Mouse (Mus musculus) heart, postnatal 10 days (tissue): ENCODE data around the gene Wdr60. TPM values are rescaled to one million over a fixed set of nuclear protein-coding genes. Genes with fewer than 3 reads are reported as not detected.
"Not testable (repeated sequence)": the region's sequence is repeated elsewhere in the genome, so short reads cannot be mapped to it uniquely, and the experiment has no call there.

Experiments
- DNase-seq, 2 experiments: peaks; one replicate each; pipeline ENCODE4 v3.0.0; 2021
- intact Hi-C: fragments of 180-260 bp; cut with DNase I; formaldehyde crosslinking; loops from one replicate; pipeline ENCODE4 v1.15.1; 2025
- total RNA-seq, 2 experiments: library from RNA; stranded (reverse); gene quantifications; 2 replicates each; pipeline ENCODE4 v1.2.3; 2021

Gene Wdr60
- 1 to 10 TPM; 2.6 to 3.3 TPM for total RNA-seq

DNA sequence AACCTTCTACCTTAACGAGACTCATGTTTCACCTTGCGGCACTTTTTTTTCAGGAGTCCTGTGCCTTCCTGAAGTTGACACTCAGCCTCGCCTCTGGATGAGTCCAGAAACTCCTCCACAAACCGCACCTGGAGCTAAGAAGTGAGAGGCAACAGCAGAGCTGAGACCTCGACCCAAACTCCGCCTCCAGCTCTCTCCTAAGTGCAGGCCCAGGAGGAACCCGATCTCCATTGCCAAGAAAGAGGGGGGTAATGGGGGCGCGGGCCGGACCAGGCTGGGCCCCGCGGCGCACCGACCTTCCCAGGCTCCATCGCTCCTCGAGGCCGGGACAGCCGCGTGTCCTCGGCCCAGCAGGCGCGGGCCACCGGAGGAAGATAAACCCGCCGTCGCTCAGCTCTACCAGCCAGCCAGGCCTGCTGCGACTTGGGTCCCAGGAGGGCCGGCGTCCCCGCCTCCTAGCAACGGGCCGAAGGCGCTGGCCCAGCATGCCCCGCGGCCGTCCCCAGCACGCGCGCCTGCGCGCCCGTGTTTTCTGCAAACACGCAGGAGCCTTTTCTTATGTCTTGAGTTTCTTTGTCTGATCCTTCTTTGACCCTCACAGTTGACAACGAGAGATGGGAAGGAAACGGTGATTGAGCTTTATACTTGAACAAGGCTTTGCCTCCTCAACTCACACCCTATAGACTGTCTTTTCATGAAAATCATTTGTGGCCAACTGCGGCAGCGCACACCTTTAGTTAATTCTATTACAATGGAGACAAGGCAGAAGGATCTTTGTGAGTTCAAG lies at the start of gene Wdr60:
Gene Wdr60, minus strand, starts transcription at position 468 of the 787 bp plus-strand sequence.
- DNase-seq = peak; percentile 90
- intact Hi-C loops = loop anchor here (5.0 kb wide), 1 partner anchor 140 kb away; no protein-coding TSS in a partner anchor

DNA sequence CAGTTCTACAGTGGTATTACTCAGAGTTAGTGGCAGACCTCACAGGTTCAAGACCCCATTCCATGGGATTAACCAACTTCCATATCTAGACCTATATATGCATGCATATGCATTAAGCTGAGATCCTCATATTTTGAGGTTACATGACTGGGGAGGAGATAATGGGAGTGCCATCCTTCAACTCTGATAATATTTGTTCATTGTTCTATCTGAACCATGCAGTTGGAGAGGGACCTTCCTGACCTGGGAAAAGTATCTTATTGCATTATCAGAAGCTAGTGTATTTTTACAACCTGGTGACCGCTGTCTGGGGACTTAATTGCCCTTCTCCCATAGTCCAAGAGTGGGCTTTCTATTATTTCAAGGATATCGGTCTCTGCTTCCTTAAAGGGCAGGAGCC lies 45.8 kb upstream of the Wdr60 start:
- no peak for DNase-seq
- intact Hi-C loops = no loop called here

DNA sequence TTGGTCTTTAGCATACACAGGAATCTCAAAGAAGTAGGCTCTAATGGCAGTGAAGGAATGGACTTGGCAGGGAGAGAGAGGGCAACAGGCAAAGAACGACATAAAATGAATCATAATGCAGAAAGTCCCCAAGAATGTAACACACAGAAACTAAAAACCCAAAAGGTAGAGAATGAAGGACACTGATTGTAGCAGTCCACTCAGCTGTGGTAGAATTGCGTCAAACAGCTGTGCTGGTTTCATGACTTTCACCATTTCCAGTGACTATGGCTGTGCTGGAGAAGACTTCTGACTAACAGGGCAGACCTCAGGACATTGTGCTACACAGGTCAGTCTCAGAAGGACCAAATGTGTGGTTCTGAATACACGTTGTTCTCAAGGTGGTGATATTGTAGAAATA lies 45.0 kb upstream of the Wdr60 start:
- no peak for DNase-seq
- intact Hi-C loops = no loop called here

DNA sequence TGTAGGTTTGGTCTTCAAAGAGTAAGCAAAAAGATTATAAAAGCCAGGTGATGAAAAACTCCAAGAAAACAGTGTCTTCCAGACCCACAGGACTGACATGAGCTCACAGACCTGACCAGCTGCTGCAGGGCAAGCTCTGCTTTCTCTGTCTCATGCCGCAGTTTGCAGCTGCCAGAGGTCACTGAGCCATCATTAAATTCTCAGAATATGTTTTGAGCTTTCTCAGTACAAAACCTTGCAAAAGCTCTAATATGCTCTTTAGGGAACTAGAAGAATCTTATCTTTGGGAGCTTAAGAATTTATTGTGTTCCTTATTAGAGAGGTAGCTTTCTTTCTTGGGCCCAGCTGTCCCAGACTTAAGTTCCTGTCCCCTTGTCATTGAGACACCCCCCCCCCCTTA lies 43.2 kb upstream of the Wdr60 start:
- peak in 1 of 2 experiments; percentile 26 for DNase-seq
- intact Hi-C loops = no loop called here

DNA sequence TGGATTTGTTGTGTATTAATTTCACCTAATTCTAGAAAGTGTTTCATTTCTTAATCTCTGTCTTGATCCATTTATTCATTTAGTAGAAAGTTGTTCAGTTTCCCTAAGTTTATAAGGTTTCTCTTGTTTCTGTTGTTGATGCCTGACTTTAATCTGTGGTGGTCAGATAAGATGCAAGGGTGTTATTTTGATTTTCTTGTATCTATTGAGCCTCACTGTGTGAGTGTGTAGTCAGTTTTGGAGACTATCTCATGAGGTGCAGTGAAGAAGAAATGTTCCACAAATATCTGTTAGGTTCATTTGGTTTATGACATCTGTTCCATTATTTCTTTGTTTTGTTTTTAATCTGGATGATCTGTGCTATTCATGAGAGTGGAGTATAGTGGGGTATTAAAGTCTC lies 39.4 kb upstream of the Wdr60 start:
- intact Hi-C loops = no loop called here
- no peak for DNase-seq

DNA sequence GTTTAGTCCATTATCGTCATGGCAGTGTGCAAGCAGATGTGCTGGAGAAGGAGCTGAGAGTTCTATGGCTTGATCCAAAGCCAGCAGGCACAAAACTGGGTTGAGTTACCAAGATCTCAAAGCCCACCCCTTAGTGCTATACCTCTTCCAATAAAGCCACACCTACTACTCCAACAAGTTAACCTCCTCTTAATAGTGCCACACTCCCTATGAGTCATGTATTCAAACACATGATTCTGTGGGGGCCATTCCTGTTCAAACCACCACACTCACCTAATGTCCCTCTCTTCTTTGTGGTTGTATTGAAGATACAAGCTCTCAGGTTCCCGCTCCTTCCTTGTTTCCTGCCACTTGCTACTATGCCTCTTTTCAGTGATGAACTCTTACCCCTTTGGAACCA lies 37.1 kb upstream of the Wdr60 start:
- intact Hi-C loops = no loop called here
- no peak for DNase-seq

DNA sequence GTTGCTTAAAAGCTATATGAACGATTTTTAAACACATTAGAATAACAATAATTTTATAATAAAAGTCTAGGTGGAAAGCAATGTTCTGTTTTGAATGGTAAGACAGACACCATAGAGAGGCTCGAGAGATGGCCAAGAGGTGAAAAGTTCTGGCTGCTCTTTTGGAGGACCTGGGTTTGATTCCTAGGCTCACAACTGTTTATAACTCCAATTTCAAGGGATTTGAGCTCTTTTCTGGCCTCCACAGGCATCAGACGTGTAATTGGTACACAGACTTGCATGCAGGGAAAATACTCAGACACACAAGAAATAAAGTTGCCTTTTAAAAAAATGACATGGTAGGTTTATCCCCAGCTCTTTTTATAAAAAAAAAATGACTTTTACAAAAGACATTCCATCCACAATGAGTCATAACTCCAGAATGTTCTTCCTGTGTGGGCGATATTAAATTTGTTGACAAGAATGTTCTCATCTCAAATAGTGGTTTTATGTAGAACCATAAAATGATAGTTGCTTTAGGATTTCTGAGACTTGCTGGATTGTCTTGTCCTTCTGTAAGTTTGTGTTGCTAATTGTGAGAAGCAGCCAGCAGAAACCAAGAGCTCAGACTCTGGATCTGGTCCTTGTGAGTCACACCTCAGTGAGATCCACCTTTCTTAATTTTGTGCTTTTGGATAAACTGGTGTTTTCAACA lies 30.9 kb upstream of the Wdr60 start:
- intact Hi-C loops = no loop called here
- peak in 1 of 2 experiments; percentile 14 for DNase-seq

DNA sequence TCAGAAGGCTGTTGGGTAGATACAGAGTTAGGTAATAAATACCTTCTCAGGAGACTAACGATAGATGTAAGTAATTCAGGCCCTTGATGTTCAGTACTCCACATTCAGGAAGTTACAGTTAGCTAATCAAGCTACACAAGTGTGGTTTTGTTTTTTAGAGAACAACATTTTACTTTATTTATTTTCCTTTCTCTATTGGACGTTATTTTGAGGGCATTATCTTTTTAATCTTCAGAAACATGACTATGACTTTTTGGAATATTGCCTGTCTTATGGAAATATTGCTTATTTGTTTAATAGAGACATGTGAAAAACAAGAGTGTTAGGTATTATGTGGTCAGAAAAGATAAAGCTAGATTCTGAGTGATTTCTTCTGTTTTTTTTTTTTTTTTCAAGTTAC lies 30.4 kb upstream of the Wdr60 start:
- intact Hi-C loops = no loop called here
- DNase-seq = no peak

DNA sequence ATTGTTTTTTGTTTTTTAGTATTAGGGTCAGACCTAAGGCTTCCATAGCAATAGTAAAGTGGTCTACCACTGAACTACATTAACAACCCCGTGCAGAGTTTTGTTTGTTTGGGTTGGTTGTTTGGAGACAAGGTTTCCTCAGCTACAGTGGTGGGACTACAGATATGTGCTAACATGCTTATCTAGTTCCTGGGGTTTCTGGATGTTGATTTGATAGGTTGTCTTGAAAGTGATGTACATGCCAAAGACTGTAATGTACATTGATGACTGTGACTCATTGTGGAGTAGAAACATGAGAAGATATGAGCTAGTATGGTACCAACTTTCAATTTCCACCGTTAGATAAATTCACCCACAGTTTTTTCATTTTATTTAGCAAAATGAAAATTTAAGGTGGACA lies 20.7 kb upstream of the Wdr60 start:
- intact Hi-C loops = loop anchor here (5.0 to 10.0 kb wide), 3 partner anchors 44 to 239 kb away; partner anchors contain the start of gene Zfp386
- no peak for DNase-seq

DNA sequence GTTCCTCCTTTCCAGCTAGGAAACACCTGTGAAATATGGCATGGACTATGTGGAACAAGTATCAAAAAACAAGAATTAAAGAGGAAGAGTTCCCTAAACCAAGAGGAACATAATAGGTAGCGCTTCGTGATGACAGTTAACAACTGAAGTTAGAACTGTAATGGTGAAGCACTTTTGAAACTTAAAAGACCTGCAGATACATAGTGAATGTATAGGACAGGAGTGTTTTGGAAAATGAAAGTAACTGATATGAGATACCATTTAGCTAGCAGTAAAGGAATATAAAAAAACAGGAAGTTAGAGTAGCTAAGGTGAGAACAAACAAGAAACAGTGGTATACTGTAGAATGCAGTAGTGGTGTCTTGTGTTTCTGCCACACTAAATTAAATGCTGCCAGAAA lies 20.0 kb upstream of the Wdr60 start:
- no peak for DNase-seq
- intact Hi-C loops = loop anchor here (5.0 to 10.0 kb wide), 3 partner anchors 44 to 238 kb away; partner anchors contain the start of gene Zfp386

DNA sequence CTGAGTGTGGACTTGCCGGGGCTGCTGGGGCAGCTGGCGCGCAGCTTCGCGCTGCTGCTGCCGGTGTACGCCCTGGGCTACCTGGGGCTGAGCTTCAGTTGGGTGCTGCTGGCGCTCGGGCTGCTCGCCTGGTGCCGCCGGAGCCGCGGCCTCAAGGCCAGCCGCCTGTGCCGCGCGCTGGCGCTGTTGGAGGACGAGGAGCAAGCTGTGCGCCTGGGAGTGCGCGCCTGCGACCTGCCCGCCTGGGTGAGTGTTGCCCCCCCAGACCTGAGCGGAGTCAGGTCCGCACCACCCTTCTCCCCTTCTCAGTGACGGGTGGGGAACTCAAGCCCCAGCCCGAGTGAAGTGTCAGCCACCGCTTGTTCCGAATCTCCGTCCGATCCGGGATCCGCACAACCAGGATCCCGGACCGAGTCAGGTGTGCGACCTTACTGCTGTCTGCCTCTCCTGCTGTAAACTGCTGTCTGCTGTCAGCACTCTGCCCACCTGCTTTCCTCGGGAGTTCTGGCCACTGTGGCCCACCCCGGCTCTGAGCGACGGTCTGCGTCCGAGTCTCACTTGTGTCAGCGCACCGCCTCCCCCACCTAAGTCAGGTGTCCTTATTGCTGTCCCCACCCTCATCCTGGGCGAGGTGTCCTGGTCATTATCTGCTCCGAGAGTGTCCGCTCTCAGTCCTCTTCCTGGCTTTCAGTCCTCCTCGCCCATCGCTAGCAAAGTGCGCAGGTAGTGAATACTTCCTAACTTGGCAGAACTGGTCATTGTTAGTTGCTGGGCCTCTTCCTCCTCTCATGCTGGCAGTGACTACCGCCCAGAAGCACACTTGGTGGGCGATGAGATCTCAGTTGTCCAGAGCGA lies 18.8 kb upstream of the Wdr60 start:
- DNase-seq = peak; percentile 41 to 43
- intact Hi-C loops = loop anchor here (2.0 to 10.0 kb wide), 4 partner anchors 46 to 237 kb away; partner anchors contain the start of genes Ncapg2 and Zfp386

DNA sequence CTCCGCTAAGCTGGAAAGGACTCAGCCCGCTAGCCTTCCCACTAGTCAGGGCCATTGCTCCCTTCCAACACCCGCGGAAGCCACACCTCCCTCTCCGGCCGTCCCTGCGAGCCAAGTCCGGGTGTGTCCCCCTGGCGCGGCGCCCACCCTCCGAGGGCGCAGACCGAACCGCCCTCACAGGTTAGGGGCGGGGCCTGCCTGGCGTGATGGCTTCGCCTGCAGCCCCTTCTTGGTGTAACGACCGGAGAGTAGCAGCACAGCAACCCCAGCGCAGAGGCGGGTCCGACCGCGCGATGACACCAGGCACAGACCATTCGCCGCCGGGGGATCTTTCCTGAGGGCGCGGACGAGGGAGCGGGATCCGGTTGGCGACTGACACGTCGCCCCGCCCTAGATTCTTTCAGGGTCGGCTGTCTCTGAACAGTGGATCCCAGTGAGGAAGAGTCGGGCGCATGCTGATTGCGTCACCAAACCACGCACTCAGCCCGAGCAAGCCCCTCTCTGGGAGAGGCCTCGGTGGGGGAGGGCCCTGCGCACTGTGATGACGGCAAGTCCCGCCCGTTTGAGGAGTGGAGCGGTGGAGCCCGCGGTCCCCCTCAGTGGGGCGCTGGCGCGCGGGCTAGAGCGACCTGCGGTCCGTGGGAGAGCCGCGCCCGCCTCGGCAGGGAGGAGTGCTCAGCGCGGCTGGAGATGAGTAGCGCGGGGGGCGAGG lies 18.0 kb upstream of the Wdr60 start, which contains the start of gene Esyt2:
Gene Esyt2, plus strand, starts transcription at position 544 of the 712 bp plus-strand sequence.
- DNase-seq = peak; percentile 100
- intact Hi-C loops = loop anchor here (2.0 to 10.0 kb wide), 4 partner anchors 46 to 236 kb away; partner anchors contain the start of genes Ncapg2 and Zfp386

DNA sequence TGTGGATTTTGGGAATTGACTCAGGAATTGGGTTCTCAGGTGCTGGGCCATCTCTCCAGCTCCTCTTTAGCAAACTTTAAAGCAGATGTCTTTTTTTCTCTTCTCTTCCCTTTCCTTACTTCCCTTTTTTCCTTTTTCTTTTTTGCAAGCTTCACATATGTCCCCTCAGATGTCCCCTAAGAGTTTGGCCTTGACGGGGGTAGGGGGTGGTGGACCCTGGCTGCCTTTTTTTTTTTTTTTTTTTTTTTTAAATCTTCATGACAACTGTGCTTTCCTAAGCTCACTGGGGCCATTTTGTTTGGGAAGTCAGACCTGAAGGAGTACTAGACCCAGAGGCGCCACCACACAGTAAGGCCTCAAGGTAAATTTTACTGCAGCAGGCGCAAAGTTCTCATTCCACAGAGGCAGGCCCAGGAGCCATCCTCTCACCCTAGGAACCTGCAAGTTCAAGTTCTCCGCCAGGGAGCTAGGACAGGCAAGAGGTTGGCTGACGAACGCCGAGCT lies 17.4 kb upstream of the Wdr60 start:
- intact Hi-C loops = loop anchor here (2.0 to 10.0 kb wide), 4 partner anchors 47 to 235 kb away; partner anchors contain the start of genes Ncapg2 and Zfp386
- no peak for DNase-seq

DNA sequence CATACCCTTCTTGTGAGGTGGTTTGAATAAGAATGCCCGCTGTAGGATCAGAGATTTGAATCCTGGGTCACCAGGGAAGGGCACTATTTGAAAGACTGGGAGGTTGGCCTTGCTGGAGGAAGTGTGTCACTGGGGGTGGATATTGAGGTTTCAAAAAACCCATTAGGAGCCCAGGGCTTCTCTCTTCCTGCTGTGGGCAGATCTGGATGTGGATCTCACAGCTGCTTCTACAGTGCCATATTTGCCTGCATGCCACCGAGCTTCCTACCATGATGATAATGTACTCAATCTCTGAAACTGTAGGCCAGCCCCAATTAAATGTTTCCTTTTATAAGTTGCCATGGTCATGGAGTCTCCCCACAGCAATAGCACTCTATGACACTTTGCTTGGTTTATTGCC lies 16.4 kb upstream of the Wdr60 start:
- intact Hi-C loops = loop anchor here (2.0 kb wide), 1 partner anchor 14 kb away; no protein-coding TSS in a partner anchor
- DNase-seq = no peak

DNA sequence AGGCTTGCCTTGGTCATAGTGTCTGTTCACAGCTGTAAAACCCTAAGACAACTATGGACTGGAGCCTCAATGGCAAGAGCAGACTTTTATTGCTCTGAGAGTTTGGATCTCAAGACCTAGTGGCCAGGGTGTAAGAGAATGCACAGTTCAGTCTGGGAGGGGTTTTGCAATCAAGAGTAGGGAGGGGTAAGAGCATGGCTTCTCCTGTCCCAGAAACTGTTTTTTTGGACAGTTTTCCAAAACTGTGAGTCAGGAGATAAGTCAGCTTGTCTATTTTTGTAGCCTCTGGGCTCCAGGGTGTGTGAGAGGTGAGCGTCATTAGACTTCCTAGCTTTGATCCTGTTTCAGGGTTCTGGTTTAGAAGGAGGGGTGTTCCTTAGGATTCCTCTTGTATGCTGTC lies 15.7 kb upstream of the Wdr60 start:
- intact Hi-C loops = loop anchor here (2.0 kb wide), 1 partner anchor 14 kb away; no protein-coding TSS in a partner anchor

DNA sequence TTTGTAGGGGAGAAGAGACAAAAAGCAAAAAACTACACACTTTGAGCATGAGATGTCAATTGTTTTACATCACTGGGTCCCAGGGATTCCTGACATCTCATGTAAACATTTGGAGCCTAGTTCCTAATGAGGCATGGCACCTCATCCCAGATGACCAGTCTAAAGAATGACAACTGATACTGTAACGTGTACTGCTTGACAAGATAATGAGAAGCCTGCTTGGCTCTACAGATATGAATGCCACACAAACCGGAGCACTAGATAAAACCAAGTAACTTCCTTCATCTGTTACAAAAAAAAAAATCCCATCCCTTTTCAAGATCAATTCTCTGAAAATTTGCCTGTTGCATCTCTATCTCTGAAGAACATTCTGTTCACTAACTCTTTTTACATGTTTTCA lies 14.1 kb upstream of the Wdr60 start:
- intact Hi-C loops = no loop called here
- DNase-seq = no peak

More for the DNA sequence above, 15.7 kb upstream of the Wdr60 start:
- DNase-seq = no peak

DNA sequence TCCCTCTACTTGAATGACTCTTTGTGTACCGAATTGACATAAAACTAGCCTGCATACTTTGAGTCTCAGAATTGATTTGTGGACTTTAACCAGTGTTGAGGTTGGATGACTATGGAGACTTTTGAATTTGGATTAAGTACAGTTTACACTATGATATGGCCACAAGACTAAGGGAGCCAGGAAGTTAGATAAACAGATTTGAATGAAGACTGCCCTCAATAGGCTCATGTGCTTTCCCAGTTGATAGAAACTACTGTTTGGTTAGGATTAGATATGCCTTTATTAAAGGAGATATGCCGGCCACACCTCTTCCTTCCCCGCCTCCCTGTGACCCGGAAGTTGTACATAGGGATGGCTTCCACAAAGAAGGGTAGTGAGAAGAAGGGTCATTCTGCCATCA lies 12.8 kb upstream of the Wdr60 start:
- intact Hi-C loops = no loop called here

DNA sequence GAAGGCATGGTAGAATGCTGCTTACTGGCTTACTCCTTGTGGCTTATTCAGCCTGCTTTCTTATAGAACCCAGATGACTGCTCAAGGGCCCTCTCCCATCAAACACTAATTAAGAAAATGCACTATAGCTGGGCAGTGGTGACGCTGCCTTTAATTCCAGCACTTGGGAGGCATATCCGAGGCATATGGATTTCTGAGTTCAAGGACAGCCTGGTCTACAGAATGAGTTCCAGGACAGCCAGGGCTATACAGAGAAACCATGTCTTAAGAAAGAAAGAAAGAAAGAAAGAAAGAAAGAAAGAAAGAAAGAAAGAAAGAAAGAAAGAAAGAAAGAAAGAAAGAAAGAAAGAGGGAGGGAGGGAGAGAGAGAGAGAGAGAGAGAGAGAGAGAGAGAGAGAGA lies 12.3 kb upstream of the Wdr60 start, which contains the start of gene Gm11027:
Gene Gm11027, plus strand, starts transcription at position 301 of the 400 bp plus-strand sequence.
- intact Hi-C loops, DNase-seq: not testable (repeated sequence)

More for the DNA sequence above, 12.8 kb upstream of the Wdr60 start:
- no peak for DNase-seq

DNA sequence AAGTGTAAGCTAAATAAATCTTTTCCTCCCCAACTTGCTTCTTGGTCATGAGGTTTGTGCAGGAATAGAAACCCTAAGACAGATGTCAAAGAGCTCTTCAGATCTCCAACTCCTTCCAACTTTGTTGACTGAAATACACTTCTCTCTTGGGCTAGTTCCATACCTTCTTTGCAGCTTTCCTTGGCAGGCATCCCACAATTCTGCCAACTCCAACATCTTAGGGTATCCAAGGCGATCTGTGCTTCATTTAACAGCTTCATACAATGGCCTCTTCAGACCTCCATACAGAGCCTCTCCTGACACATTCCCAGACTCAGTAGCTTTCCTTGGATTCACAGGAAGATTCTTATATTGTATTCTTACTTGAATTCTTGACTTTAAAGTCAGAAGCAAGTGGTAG lies 10.9 kb upstream of the Wdr60 start:
- DNase-seq = no peak
- intact Hi-C loops = no loop called here
